Mouse (Mus musculus) CH12.LX (cell line): Measurements from ENCODE around the gene Depdc1b.

ENCODE experiments used
- CTCF ChIP-seq, 2 experiments: IDR thresholded peaks in 1 of 2; conservative IDR thresholded peaks in 1 of 2; 2 replicates each; pipeline ENCODE4 v1.5.1; 2011 to 2012; ENCODE audit warnings: low read depth in 2 of 2, low read length in 2 of 2, improper control_type of control experiment in 1 of 2, inconsistent platforms in 1 of 2, mild to moderate bottlenecking in 1 of 2, moderate library complexity in 1 of 2
- HCFC1 ChIP-seq: IDR thresholded peaks from 2 replicates; pipeline ENCODE4 v1.6.1; 2012; ENCODE audit warnings: low read depth, mild to moderate bottlenecking, inconsistent platforms, low read length, improper control_type of control experiment
- JUND ChIP-seq: conservative IDR thresholded peaks from 2 replicates; pipeline ENCODE4 v1.6.1; 2011; ENCODE audit warnings: low read depth, low read length, improper control_type of control experiment
- KAT2A ChIP-seq: IDR thresholded peaks from 2 replicates; pipeline ENCODE4 v1.6.1; 2012; ENCODE audit warnings: low read length, improper control_type of control experiment, inconsistent platforms; ENCODE audit not compliant: insufficient replicate concordance
- MAFK ChIP-seq: IDR thresholded peaks from 2 replicates; pipeline ENCODE4 v1.6.1; 2011; ENCODE audit warnings: low read length, improper control_type of control experiment; ENCODE audit not compliant: insufficient replicate concordance
- MAX ChIP-seq: IDR thresholded peaks from 2 replicates; pipeline ENCODE4 v1.6.1; 2011; ENCODE audit warnings: low read length, improper control_type of control experiment
- MYC ChIP-seq: IDR thresholded peaks from 2 replicates; pipeline ENCODE4 v1.6.1; 2011; ENCODE audit warnings: low read depth, mild to moderate bottlenecking, improper control_type of control experiment, low read length
- POLR2A ChIP-seq: IDR thresholded peaks from 2 replicates; pipeline ENCODE4 v1.6.1; 2011; ENCODE audit warnings: low read depth, mild to moderate bottlenecking, improper control_type of control experiment, low read length
- SMC3 ChIP-seq: IDR thresholded peaks from 2 replicates; pipeline ENCODE4 v1.6.1; 2011; ENCODE audit warnings: low read depth, low read length, improper control_type of control experiment
- USF1 ChIP-seq: IDR thresholded peaks from 2 replicates; pipeline ENCODE4 v1.6.1; 2014; ENCODE audit warnings: low read depth, mild to moderate bottlenecking, inconsistent platforms, low read length, improper control_type of control experiment
- USF2 ChIP-seq: conservative IDR thresholded peaks from 2 replicates; pipeline ENCODE4 v1.6.1; 2011; ENCODE audit warnings: low read depth, low read length, improper control_type of control experiment
- ZC3H11A ChIP-seq: IDR thresholded peaks from 2 replicates; pipeline ENCODE4 v1.6.1; 2012; ENCODE audit warnings: low read depth, mild to moderate bottlenecking, inconsistent platforms, low read length, improper control_type of control experiment
- ZMIZ1 ChIP-seq: IDR thresholded peaks from 2 replicates; pipeline ENCODE4 v1.6.1; 2012; ENCODE audit warnings: low read depth, mild to moderate bottlenecking, inconsistent platforms, low read length, improper control_type of control experiment

DNA sequence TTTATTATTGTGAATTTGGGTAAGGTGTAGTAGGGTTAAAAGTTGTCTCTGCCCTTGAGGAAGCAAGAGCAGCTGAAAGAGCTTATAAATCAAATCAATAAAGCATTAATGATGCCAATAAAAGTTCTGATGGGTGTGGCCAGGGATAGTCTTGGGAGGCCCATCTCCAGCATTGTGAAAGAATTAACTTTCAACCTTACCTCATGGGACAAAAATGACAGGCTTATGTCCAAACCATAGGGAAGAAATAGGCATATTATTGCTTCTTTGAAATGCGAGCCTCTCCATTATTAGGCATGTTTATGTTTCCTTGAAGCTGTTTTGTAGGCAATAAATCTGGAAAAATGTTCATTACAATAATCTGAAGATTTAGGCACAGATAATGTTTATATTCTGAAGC is 122.9 kb downstream of the Depdc1b start:
- no peak for TF ChIP-seq CTCF (conservative IDR thresholded peaks at IDR 0.05 in 1 of 2, IDR thresholded peaks at IDR 0.05 in 1 of 2; ENCODE audit: low read depth in 2 of 2, low read length in 2 of 2)
- TF ChIP-seq MAX: no peak
- TF ChIP-seq ZMIZ1: no peak
- TF ChIP-seq KAT2A: no peak
- TF ChIP-seq HCFC1: no peak
- no peak for TF ChIP-seq POLR2A
- no peak for TF ChIP-seq MYC
- TF ChIP-seq USF1: no peak
- no peak for TF ChIP-seq MAFK
- no peak for TF ChIP-seq SMC3
- TF ChIP-seq USF2: no peak
- no peak for TF ChIP-seq JUND
- TF ChIP-seq ZC3H11A: no peak
